Mouse (Mus musculus) lung, adult 2 months (tissue): ENCODE measurements at regions not wholly inside any gene's neighbourhood (a gene's known extent, or its start where the extent isn't known, plus 50 kb on each side); places are given as distances from the start of the nearest gene placed in this dataset.

Source experiments
- CTCF ChIP-seq: fragments of 200-500 bp; IDR thresholded peaks from 2 replicates; pipeline ENCODE4 v1.5.1; 2011; ENCODE audit warnings: mild to moderate bottlenecking, low read length, control low read depth; ENCODE audit not compliant: insufficient read depth
- POLR2A ChIP-seq: fragments of 200-500 bp; IDR thresholded peaks from 2 replicates; pipeline ENCODE4 v1.6.1; 2011; ENCODE audit warnings: low read depth, mild to moderate bottlenecking, control low read depth, low read length, borderline replicate concordance; ENCODE audit errors: extremely low read depth

- TF ChIP-seq POLR2A (no peak), CTCF (no peak)
Observed at GRCm38 (mm10) chr10:95116579-95117011, 172.0 kb upstream of the Plxnc1 start.
